Mouse (Mus musculus) pancreas, adult 10 weeks (tissue): Measurements from ENCODE around the gene Hspa12a. TPM values are rescaled to one million over a fixed set of nuclear protein-coding genes. Genes with fewer than 3 reads are reported as not detected.

ENCODE experiments used
- polyA plus RNA-seq: library from polyadenylated mRNA; stranded (reverse); fragments of 350-450 nt; fragmentation: Illumina TruSeq; extraction: RNeasy Lipid Tissue Mini Kit (QIAGEN cat#74804); gene quantifications from one replicate; pipeline ENCODE4 v1.2.3, GENCODE M21; 2015; ENCODE audit warnings: low read depth, low replicate concordance; ENCODE audit not compliant: insufficient read depth

Gene Hspa12a
- 2.0 TPM for polyA plus RNA-seq

DNA sequence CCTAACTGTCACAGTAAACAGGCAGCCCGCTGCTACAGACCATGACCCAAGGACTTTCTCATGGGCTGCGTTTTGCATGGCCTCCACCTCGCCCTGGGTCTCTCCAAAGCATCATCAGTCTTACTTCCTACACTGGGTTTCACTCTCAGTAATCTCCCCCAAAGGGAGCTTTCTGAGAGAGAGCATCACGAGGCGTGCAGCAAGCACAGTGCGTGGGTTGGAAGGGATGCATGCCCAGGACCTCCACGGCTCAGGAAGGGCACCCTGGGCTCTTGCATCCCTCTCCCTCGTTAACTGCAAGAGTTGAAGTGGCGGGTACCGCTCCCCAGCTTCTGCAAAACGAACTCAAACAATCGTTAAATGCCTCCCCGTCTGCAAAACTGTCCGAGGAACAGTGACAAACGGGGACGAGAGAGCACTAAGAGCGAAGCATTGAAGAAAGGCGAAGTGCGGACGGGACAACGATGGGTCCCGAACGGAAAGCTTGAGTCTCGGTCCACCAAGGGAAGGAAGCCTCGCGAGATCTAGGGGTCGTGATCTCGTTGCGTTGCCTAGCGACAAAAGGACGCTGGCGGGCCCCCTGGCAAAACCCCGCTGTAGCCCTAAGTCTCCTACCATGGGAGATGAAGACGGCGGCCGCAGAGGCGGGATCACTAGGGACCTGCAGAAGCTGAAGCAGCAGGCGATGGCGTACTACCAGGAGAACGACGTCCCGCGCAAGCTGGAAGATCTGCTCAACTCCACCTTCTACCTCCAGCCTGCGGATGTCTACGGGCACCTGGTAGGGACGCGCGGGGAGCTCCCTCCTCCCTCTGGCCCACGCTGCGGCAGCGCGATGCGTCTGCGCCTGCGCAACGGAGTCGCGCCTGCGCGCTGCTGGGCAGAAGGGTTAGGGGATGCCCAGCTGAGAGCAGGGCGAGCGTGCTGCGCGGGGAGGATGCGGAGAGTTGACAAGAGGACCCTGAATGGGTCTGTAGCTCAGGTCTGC is at the start of gene Hspa12a, which contains the start of gene Eno4:
Gene Hspa12a (minus strand): TSS at position 814 of the 988 bp plus-strand sequence.
Gene Eno4 (plus strand): TSS at position 585 of the 988 bp plus-strand sequence.

DNA sequence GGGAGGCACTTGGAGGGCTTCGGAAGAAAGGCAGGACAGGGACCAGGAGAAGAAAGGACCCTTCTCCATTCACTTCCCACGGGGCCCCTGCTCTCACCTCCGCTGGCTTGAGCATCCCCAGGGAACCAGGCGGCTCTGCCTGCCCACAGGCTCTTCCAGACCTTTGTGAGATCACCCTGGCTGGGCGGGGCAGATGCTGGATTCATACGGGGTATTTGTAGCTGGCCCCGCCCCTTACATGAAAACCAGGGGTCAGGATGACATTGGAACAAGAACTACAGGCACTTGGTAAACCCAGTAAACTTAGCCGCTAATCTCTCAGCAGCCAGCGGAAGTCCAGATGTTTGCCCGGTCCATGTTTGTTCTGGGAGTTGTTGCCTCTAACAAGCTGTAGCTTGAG is 149.2 kb downstream of the Hspa12a start, which contains the start of gene 1700019N19Rik:
Gene 1700019N19Rik (minus strand): TSS at position 178 of the 400 bp plus-strand sequence.

DNA sequence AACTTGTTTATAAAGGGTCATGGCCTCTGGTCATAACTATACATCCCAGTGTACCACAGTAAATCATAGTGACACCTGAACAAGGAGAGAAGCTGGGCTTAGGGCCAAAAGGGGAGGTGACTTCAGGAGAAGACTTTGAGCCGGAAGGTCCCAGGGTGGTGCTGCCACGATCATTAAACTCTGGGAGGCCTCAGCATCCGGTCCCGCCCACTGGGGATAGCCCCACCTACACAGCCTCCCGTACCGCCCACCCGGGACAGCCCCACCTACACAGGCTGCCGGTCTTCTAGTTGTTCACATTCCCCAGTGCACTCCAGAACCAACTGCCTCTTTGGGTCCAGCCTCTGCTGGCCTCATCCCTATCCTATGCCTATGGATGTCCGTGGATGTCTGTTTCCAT is 184.0 kb downstream of the Hspa12a start, which contains the start of gene Pnliprp2:
Gene Pnliprp2 (plus strand): TSS at position 297 of the 400 bp plus-strand sequence.

Other genes with a start within 250 kb of the Hspa12a start
- 14,549 TPM for gene Pnliprp1, start 214.8 kb downstream of the Hspa12a start, polyA plus RNA-seq
- 1,263 TPM for gene Pnliprp2, start 183.9 kb downstream of the Hspa12a start, polyA plus RNA-seq
- gene 1700019N19Rik, start 149.2 kb downstream of the Hspa12a start, polyA plus RNA-seq = not detected
- gene Eno4, start 229 bp downstream of the Hspa12a start, polyA plus RNA-seq = not detected
- gene Shtn1, start 132.4 kb upstream of the Hspa12a start, polyA plus RNA-seq = 5.7 TPM
- not detected for gene Vax1, start 226.4 kb upstream of the Hspa12a start, polyA plus RNA-seq